Mouse (Mus musculus): Measurements from ENCODE around the gene Cdr1. TPM values are rescaled to one million over a fixed set of nuclear protein-coding genes. Genes with fewer than 3 reads are reported as not detected.

Gene Cdr1
- total RNA-seq (2021), result not detected
- long read RNA-seq, experiment 1, result 0 reads
- long read RNA-seq, experiment 2, result 0 reads

GRCm38 (mm10) chrX:61185458-61185857, at the start of gene Cdr1:
TSS of gene Cdr1 (minus strand) at chrX:61185558.
- no peak for DNase-seq (ENCODE audit: low spot score in 2 of 2)
- intact Hi-C loops (cut with DNase I), result no loop called here

- intact Hi-C loops (cut with DNase I), result no loop called here
- no peak for DNase-seq (ENCODE audit: low spot score in 2 of 2)
Measured at GRCm38 (mm10) chrX:61185869-61186268, 511 bp upstream of the Cdr1 start.

GRCm38 (mm10) chrX:61166519-61166918, 18.8 kb downstream of the Cdr1 start:
- intact Hi-C loops (cut with DNase I), result no loop called here
- peak; percentile 13 to 20 for DNase-seq (ENCODE audit: low spot score in 2 of 2)

GRCm38 (mm10) chrX:61161249-61161648, 24.1 kb downstream of the Cdr1 start:
- intact Hi-C loops (cut with DNase I), result no loop called here
- DNase-seq (ENCODE audit: low spot score in 2 of 2), result no peak

GRCm38 (mm10) chrX:61154657-61155256, 30.6 kb downstream of the Cdr1 start:
- intact Hi-C loops (cut with DNase I), result no loop called here
- DNase-seq (ENCODE audit: low spot score in 2 of 2), result no peak

GRCm38 (mm10) chrX:61154246-61154645, 31.1 kb downstream of the Cdr1 start:
- DNase-seq (ENCODE audit: low spot score in 2 of 2), result no peak
- intact Hi-C loops (cut with DNase I), result no loop called here

- intact Hi-C loops (cut with DNase I), result no loop called here
- no peak for DNase-seq (ENCODE audit: low spot score in 2 of 2)
Measured at GRCm38 (mm10) chrX:61146569-61146968, 38.8 kb downstream of the Cdr1 start.

GRCm38 (mm10) chrX:61145416-61145815, 39.9 kb downstream of the Cdr1 start:
- intact Hi-C loops (cut with DNase I), result no loop called here

GRCm38 (mm10) chrX:61134592-61134991, 50.8 kb downstream of the Cdr1 start:
- no peak for DNase-seq (ENCODE audit: low spot score in 2 of 2)
- intact Hi-C loops (cut with DNase I), result no loop called here

More at GRCm38 (mm10) chrX:61145416-61145815, 39.9 kb downstream of the Cdr1 start:
- DNase-seq (ENCODE audit: low spot score in 2 of 2), result no peak

Small RNAs within 50 kb of the gene (microRNA-seq; reads per million reads assigned to microRNA genes)
- 0 reads per million in 2 experiments for gene Gm24396

All from left cerebral cortex, postnatal 14 days (tissue).